Mouse (Mus musculus): ENCODE results near the gene Srpk2.
"Not testable (repeated sequence)": the region's sequence is repeated elsewhere in the genome, so short reads cannot be mapped to it uniquely, and the experiment has no call there.

Srpk2 gene

DNA sequence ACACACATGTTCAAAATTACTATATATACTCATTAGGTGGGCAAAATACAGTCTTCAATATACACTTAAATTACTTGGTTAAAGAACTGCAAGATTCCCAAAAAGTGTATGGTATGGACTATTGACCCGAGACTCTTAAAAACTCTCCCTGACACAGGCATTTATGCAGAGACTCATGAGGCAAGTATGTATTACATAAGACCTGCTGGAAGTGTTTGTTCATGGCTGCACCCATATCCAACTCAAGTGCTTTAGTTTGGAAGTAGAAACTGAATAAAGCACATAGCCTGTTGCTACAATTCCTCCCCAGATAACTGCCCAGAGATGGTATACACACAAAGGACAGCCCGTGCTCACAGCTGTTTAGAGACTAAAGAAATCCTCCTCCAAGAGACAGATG lies 123.2 kb downstream of the Srpk2 start:
- no peak for DNase-seq

DNA sequence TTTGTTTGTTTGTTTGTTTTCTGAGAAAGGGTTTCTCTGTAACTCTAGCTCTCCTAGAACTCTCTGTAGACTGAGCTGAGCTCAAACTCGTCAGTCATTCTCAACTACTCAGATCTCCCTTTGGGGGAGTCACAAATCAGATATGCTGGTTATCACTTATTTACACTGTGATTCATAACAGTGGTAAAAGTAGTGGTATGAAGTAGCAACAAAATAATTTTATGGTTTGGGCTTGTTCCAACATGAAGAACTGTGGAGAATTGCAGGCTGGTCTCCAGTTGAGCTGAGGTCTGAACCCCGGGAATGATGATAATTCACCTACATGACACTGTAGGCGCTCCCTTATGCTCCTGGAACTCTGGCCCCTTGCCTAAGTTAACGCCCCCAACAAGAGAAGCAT lies 124.2 kb downstream of the Srpk2 start:
- DNase-seq: no peak

GRCm38 (mm10) chr5:23556007-23556770 lies 128.2 kb downstream of the Srpk2 start:
- no peak for DNase-seq

DNA sequence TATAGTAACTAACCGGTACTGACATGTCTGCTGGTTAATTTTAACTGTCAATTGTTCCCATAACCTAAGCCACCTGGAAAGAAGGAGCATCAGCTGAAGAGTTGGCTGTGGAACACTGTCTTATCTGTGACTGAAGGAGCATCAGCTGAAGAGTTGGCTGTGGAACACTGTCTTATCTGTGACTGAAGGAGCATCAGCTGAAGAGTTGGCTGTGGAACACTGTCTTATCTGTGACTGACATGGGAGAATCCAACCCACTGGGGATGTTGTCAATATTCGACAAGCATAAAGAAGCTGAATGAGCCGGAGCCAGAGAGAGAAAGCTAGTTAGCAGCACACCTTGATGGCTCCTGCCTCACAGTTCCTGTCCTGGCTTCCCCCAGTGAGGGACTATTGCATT lies 131.1 kb downstream of the Srpk2 start:
- DNase-seq: not testable (repeated sequence)

DNA sequence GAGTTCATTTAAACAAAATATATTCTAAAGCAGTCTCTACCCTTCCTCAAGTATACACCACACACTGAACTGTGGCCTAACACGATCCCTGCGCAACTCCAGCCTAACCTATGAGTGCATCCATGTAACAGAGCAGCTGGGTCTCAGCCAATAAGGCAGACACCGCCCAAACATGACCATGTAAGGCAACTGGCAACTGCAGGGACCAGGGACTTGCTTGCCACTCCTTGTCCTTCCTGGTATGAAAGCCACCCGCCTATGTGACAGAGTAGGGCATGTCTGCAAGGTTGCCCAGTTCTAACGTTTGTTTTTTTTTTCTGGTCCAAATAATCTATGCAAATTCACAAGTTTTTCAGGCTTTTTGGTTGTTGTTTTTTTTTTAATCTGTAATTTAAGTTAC lies 132.7 kb downstream of the Srpk2 start:
- no peak for DNase-seq

DNA sequence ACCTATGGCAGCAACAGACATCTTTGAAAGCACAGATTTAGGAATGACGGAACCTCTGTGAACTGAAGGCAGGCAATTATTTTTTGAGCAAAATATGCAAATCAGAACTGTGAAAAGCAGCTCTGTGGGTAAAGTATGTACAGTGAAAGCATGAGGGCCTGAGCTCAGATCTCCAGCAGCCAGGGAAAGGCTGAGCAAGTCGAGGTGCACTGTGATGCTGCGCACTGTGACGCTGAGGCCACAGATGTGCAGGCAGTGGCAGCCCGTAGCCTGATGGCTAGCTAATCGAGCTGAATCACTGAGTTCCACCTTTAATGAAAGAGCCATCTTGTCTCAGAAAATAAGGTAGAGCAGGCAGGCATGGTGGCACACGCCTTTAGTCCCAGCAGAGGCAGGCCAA lies 148.7 kb downstream of the Srpk2 start:
- no peak for DNase-seq

- DNase-seq: no peak
Measured at GRCm38 (mm10) chr5:23531541-23532096, 152.8 kb downstream of the Srpk2 start.

DNA sequence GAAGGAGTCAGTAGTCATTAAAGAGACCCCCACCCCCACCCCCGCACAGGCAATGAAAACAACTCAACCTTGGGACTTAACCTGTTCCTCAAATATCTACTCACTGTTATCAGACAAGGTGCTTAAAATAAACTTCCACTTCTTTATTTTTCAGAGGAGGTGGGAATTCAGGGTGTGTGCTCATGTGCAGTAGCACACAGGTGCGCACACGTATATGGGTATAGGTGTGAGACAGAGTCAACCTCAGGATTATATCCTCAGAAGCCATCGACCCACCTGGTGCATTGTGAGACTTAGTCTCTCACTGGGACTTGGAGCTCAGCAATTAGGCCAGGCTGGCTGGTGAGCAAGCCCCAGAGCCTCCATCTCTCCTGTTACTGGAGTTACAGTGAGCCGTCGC lies 153.3 kb downstream of the Srpk2 start:
- no peak for DNase-seq

- DNase-seq: no peak
Measured at GRCm38 (mm10) chr5:23524621-23525020, 159.8 kb downstream of the Srpk2 start.

DNA sequence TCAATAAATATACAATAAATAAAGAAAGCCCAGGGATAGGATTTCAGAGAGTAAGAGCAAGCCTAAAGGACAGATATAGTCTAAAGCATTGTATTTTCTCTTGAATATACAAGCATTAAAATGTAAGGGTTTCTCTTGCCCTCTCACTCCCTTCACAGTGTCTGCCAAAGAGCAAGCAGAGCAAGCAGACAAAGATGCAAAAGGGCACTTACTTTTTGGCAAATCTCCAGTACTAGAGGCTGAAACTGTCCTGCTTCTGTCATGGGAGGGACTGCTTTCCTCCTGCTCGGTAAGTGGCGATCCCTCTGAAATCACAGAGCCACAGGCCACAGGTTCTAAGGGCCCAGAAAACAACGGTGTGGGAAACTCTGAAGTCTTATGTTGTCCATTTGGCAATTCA lies 160.5 kb downstream of the Srpk2 start:
- DNase-seq: no peak

DNA sequence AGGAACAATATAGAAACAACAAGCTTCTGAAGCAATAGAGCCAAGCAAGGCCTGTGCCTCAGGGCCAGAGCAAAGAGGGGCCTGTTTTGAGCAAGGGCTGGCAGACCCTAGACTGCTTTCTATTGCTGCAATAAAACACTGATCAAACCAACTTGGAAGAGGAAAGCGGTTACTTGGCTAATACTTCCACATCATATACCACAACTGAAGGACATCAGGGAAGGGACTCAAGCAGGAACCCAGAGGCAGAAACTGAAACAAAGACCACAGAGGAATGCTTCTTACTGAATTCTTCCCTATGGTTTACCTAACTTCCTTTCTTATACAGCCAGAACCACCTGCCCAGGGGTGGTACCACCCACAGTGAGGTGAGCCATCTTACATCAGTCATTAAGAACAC lies 162.8 kb downstream of the Srpk2 start:
- DNase-seq: no peak

DNA sequence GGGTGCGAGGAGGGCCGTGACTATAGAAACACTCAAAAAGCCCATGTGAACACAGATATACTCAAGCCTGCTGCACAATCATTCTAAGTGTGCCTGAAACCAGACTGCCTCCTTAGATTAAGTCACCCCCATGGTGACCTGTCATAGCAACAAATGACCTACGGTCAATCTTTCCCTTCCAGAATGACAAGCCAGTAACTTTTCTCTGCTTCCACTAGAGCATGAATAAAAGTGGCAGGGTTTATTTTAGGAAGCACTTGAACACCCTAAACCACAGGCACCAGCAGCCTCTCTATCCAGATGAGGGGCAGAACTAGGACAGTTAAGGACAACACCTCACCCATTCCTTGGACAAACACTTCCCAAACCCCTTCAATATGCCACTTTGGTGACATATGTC lies 164.7 kb downstream of the Srpk2 start:
- no peak for DNase-seq

DNA sequence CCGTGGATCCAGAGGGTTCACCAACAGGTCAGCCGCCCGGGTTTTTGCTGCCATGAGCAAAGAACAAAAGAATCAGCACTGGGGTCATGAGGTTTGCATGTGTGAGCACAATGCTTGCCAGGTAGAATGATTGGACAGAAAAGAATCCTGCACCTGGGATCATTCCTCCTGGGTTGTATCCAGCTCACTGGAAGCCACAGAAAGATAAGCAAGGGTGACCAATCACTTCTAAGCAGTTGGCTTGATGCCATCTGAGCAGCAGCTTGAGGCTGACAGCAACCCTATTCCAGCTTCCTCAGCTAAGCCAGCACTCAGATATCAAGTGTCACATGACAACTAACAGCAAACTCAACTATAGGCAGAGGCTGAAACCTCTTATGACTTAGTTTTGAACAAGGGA lies 165.7 kb downstream of the Srpk2 start:
- peak; percentile 51 for DNase-seq

DNA sequence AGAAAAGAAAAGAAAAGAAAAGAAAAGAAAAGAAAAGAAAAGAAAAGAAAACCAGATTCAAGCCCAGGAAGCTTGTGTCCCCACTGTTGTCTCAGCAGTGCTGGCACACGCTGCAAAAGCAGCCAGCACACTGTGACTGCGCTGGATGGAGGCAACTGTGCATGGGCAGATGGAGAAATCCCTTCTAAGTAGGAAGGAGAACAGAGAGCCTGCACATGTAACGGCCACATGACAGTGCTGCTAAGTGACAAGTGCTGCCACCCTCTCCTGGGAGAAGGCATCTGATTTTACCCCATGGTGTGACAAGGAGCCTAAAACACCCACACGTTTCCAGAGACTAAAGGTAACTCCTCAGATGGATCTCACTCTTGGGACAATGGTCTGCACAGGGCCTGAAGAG lies 166.6 kb downstream of the Srpk2 start:
- DNase-seq: peak; percentile 31

DNA sequence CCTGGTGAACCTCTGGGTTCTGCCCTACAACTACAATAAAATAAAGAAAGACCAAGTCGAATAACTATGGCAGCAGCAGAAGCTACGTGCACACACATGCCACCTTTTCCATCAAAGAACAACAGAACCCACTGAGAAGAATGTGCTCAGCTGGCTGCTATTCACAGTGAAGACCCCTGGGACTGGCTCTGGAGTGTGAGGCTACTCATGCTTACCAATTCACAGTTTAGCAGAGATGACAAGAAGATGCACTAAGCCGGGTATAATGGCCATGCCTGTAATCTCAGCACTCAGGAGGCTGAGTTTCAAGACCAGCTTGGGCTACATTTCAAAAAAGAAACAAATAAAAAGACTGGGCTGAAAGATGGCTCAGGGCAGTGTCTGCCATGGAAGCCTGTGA lies 167.5 kb downstream of the Srpk2 start:
- DNase-seq: no peak

DNA sequence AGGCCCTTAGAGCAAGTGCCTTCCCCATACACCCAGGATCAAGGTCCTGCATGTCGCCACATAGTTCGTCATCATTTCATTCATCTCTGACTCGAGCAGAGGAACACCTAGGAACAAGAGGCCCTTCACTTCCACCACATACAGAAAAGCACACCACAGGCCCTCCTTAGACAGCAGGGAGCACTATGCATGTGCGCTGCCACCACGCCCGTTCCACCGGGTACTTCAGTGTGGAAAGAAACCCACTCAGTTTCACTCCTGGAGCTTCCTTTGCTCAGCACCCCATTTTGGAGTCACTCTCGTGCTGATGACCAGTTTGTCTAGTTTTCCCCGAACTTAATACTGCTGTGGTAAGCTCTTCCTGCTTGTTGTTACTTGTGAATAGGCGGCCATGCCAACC lies 169.4 kb downstream of the Srpk2 start:
- no peak for DNase-seq

GRCm38 (mm10) chr5:23513468-23513867 lies 170.9 kb downstream of the Srpk2 start:
- no peak for DNase-seq

DNA sequence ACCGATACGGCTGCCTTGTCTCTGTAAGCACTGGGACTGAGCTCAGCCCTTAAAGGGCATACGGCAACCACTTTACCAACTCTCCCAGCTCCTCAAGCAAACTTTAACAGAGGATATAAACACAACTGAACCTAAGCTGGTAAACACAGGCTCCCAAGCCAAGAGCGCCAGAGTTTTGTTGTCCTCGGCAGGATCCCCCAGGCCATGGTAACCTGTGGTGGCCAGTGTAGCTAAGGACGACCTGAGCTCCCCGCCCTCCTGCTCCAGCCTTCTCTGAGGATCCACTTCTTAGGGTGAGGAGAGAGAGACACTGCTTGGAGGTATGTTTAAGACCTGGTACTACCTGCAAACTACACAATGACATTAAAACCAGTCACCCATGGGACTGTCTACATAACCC lies 171.9 kb downstream of the Srpk2 start:
- DNase-seq: no peak

GRCm38 (mm10) chr5:23511456-23511855 lies 173.0 kb downstream of the Srpk2 start:
- no peak for DNase-seq

DNA sequence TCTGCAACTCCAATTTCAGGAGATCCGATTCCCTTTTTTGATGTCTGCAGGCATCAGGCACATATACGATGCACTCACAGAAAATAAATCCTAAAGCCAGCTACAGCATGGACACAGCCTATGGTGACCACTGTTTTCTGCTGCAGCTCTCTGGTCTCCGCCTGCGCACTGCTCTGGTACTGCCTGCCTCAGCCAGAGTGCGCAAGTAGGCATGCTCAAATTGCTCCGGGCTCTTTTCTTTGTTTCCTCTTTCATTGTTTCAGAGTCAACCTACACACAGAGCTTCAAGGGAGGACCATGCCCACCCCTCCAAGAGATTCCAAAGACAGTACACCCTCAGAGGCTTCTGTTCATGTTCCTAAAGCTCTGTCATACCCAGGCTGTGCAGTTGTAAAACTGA lies 175.8 kb downstream of the Srpk2 start:
- no peak for DNase-seq

- no peak for DNase-seq
Measured at GRCm38 (mm10) chr5:23507210-23507609, 177.2 kb downstream of the Srpk2 start.

DNA sequence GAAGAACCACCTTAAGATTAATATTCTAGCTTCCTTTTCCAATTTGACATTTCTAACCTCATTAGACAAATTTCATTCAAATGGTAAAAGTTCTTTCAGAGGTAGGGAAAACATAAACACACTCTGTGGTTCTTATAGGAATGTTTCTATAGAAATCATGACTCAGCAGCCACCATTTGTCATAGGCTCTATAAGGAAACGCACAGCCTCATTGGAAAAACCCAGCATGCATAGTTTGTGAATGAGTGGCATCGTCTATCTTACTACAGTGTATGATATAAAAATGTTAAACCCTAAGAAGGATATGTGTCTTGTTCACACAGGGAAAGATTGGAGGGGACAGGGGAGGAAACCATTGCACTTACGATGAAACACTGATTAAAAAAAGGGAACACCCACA lies 178.8 kb downstream of the Srpk2 start:
- no peak for DNase-seq

- DNase-seq: peak; percentile 31
Measured at GRCm38 (mm10) chr5:23502317-23502937, 182.0 kb downstream of the Srpk2 start.

GRCm38 (mm10) chr5:23501582-23502316 lies 182.7 kb downstream of the Srpk2 start:
- DNase-seq: no peak
